22 mouse cellular contexts compared by ENCODE assay signal in genomic region chr2:163613206-163613605, GRCm38 (mm10).
"Had no signal": no experiment of that assay in that cellular context is flagged by ENCODE, and none has a peak within 500 bp of the region (broad histone marks: within the 10 kb centered on the region; RNA-seq: fewer than 3 reads in every experiment).

No protein-coding gene starts in this region.

- H3K9ac ChIP-seq: heart, embryonic 13.5 days; heart, embryonic 15.5 days; hindbrain, embryonic 12.5 days; hindbrain, embryonic 14.5 days; intestine, embryonic 15.5 days; limb, embryonic 13.5 days; limb, embryonic 15.5 days; liver, embryonic 12.5 days had no signal

- H3K27ac ChIP-seq: heart, embryonic 13.5 days; heart, embryonic 15.5 days; hindbrain, embryonic 10.5 days; hindbrain, embryonic 12.5 days; hindbrain, embryonic 14.5 days; intestine, embryonic 15.5 days; layer of hippocampus, adult 2 months; left cerebral cortex, adult 2 months; limb, embryonic 13.5 days; limb, embryonic 15.5 days; liver, embryonic 12.5 days had no signal

- H3K4me2 ChIP-seq: heart, embryonic 11.5 days; heart, embryonic 13.5 days; heart, embryonic 15.5 days; hindbrain, embryonic 12.5 days; hindbrain, embryonic 14.5 days; intestine, embryonic 15.5 days; limb, embryonic 13.5 days; limb, embryonic 15.5 days; liver, embryonic 12.5 days had no signal

- H3K4me3 ChIP-seq: heart, embryonic 13.5 days; heart, embryonic 15.5 days; hindbrain, embryonic 10.5 days; hindbrain, embryonic 12.5 days; intestine, embryonic 15.5 days; layer of hippocampus, adult 2 months; left cerebral cortex, adult 2 months; limb, embryonic 13.5 days; limb, embryonic 15.5 days; liver, embryonic 12.5 days had no signal

- H3K9me3 ChIP-seq: heart, embryonic 13.5 days; heart, embryonic 15.5 days; hindbrain, embryonic 10.5 days; hindbrain, embryonic 12.5 days; intestine, embryonic 15.5 days; limb, embryonic 13.5 days; limb, embryonic 15.5 days; liver, embryonic 12.5 days had no signal

- H3K27me3 ChIP-seq: heart, embryonic 13.5 days; heart, embryonic 15.5 days; hindbrain, embryonic 12.5 days; intestine, embryonic 15.5 days; limb, embryonic 13.5 days; limb, embryonic 15.5 days; liver, embryonic 12.5 days had no signal

- DNase-seq: gastrocnemius, postnatal 14 days; gastrocnemius, postnatal 36 days; heart, postnatal 14 days; heart, postnatal 4 days; kidney, adult 18-20 months; kidney, adult 8-10 months; kidney, postnatal 10 days; kidney, postnatal 25 days; kidney, postnatal 4 days; left cerebral cortex, postnatal 4 days had no signal

- H3K4me1 ChIP-seq: heart, embryonic 15.5 days; hindbrain, embryonic 10.5 days; hindbrain, embryonic 12.5 days; limb, embryonic 13.5 days; limb, embryonic 15.5 days had no signal
